Mouse (Mus musculus): ENCODE results near the gene Noct. TPM values are rescaled to one million over a fixed set of nuclear protein-coding genes. Genes with fewer than 3 reads are reported as not detected.

Gene Noct
- polyA plus RNA-seq, 1 experiment, result 10.8 TPM

DNA sequence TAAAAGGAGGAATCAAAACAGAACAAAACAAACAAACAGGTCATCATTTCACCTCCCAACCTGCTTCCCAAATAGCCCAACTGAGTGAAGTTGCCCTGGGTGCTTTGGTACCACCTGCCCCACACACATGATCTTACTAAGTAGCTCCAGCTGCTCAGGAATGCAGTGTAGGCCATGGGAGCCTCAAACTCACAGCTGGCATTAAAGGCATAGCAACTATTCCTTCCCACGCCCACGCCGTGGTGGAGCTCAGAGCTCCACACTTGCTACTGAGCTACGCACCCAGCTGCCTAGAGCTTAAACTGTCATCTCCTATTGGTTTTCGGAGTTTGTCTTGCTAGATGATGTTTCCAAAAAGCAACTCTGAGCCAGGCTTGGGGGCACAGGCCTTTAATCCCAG, 5.0 kb upstream of the Noct start:
- H3K79me3 ChIP-seq (ENCODE audit: low read depth), result no peaks in the 10 kb centered on the region

DNA sequence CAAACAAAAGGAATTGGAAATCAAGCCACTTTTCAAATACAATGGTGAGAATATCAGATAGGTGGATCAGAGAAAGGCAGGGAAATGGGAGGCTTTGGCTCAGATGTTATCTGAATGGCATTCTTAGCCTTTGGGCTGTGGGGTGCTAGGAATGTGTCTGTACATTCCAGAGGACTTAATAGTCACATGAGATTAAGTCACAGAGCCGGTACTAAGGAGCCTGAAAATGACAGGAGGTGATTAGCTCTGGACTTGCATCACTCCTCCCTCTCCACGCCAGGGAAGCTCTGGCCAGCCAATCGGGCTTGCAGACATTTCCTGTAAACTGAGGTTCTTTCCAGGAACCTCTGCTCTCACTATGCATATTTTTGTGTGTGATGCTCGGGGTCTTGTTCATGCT, 3.4 kb upstream of the Noct start:
- peaks cover 11% of the 10 kb centered on the region for H3K79me2 ChIP-seq (ENCODE audit: control insufficient read depth, insufficient read depth)
- H3K27me3 ChIP-seq (ENCODE audit: control insufficient read depth, insufficient read depth, insufficient read length), result no peaks in the 10 kb centered on the region
- no peak overlapping the region for H3ac ChIP-seq (ENCODE audit: control insufficient read depth, insufficient read length, low read depth)
- H3K79me3 ChIP-seq (ENCODE audit: low read depth), result peaks cover 7% of the 10 kb centered on the region
- H3K36me3 ChIP-seq (ENCODE audit: control insufficient read depth, insufficient read depth), result no peaks in the 10 kb centered on the region
- TF ChIP-seq USF1 (IDR thresholded peaks at IDR 0.05; ENCODE audit: low read depth), result peak; percentile 52
- TF ChIP-seq MAX (IDR thresholded peaks at IDR 0.05), result no peak
- peak; percentile 67 for TF ChIP-seq CEBPB (IDR thresholded peaks at IDR 0.05; ENCODE audit: low read depth)
- TF ChIP-seq CTCF (IDR thresholded peaks at IDR 0.05; ENCODE audit: control insufficient read depth, insufficient read depth, insufficient read length), result no peak
- no peak for TF ChIP-seq MYOG (IDR thresholded peaks at IDR 0.05; ENCODE audit: control insufficient read depth, extremely low read depth, insufficient read length)
- TF ChIP-seq FOSL1 (IDR thresholded peaks at IDR 0.05; ENCODE audit: insufficient read depth, low read length, poor library complexity, severe bottlenecking), result no peak
- peak; percentile 28 for TF ChIP-seq MYOD1 (IDR thresholded peaks at IDR 0.05; ENCODE audit: control insufficient read depth, insufficient read length, low read depth)
- no peak overlapping the region for H3K4me3 ChIP-seq (ENCODE audit: insufficient read depth, poor library complexity, severe bottlenecking)

More for the DNA sequence above, 5.0 kb upstream of the Noct start:
- no peaks in the 10 kb centered on the region for H3K27me3 ChIP-seq (ENCODE audit: control insufficient read depth, insufficient read depth, insufficient read length)
- H3K4me3 ChIP-seq (ENCODE audit: insufficient read depth, poor library complexity, severe bottlenecking), result no peak overlapping the region
- H3K36me3 ChIP-seq (ENCODE audit: control insufficient read depth, insufficient read depth), result no peaks in the 10 kb centered on the region
- H3ac ChIP-seq (ENCODE audit: control insufficient read depth, insufficient read length, low read depth), result no peak overlapping the region
- H3K79me2 ChIP-seq (ENCODE audit: control insufficient read depth, insufficient read depth), result no peaks in the 10 kb centered on the region
- TF ChIP-seq MAX (IDR thresholded peaks at IDR 0.05) (no peak), MYOD1 (IDR thresholded peaks at IDR 0.05; ENCODE audit: control insufficient read depth, insufficient read length, low read depth) (no peak), FOSL1 (IDR thresholded peaks at IDR 0.05; ENCODE audit: insufficient read depth, low read length, poor library complexity, severe bottlenecking) (no peak), MYOG (IDR thresholded peaks at IDR 0.05; ENCODE audit: control insufficient read depth, extremely low read depth, insufficient read length) (no peak), CEBPB (IDR thresholded peaks at IDR 0.05; ENCODE audit: low read depth) (no peak), CTCF (IDR thresholded peaks at IDR 0.05; ENCODE audit: control insufficient read depth, insufficient read depth, insufficient read length) (no peak), USF1 (IDR thresholded peaks at IDR 0.05; ENCODE audit: low read depth) (no peak)

DNA sequence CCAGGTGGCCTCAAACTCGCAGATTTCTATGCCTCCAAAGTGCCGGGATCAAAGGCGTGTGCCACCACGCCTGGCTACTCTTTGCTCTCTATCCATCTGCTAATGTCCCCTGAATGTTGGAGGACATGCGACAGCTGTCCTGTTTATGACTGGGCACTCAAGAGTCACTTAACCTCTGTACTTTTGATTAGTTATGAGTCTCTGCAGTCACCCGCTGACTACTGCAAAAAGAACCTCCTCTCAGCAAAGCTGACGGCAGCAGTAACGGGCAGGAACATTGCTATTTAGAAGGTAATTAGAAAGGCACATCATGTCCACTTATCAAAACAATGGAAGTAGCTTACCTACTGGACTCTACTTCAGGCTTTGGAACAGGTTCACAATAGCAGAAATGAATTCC, 2.4 kb upstream of the Noct start:
- Histone ChIP-seq H3K36me3 (ENCODE audit: control insufficient read depth, insufficient read depth) (no peaks in the 10 kb centered on the region), H3ac (ENCODE audit: control insufficient read depth, insufficient read length, low read depth) (no peak overlapping the region), H3K79me2 (ENCODE audit: control insufficient read depth, insufficient read depth) (peaks cover 21% of the 10 kb centered on the region), H3K4me3 (ENCODE audit: insufficient read depth, poor library complexity, severe bottlenecking) (no peak overlapping the region), H3K27me3 (ENCODE audit: control insufficient read depth, insufficient read depth, insufficient read length) (no peaks in the 10 kb centered on the region), H3K79me3 (ENCODE audit: low read depth) (peaks cover 17% of the 10 kb centered on the region)
- TF ChIP-seq FOSL1 (IDR thresholded peaks at IDR 0.05; ENCODE audit: insufficient read depth, low read length, poor library complexity, severe bottlenecking) (no peak), MAX (IDR thresholded peaks at IDR 0.05) (no peak)

DNA sequence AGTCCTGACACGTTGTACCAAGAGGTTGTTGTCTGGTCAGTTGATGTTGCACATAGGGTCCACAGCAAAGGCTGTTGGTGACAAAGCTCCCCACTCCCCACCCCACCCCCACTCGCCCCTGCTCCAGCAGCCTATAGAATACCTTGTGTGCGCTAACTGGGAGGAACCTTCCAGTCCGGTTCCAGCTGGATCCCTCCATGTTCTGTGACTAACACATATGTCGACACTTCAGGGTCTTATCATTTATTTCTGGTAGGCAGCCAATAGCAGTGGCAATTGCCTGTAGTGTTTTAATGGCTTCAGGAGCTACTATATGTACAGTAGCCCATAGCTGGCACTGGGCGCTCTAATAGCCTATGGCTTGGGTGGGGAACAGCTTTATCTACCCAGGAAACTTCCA, 1.9 kb upstream of the Noct start:
- no peak overlapping the region for H3K4me3 ChIP-seq (ENCODE audit: insufficient read depth, poor library complexity, severe bottlenecking)
- no peak overlapping the region for H3ac ChIP-seq (ENCODE audit: control insufficient read depth, insufficient read length, low read depth)
- TF ChIP-seq MYOG (IDR thresholded peaks at IDR 0.05; ENCODE audit: control insufficient read depth, extremely low read depth, insufficient read length) (no peak), CEBPB (IDR thresholded peaks at IDR 0.05; ENCODE audit: low read depth) (no peak), CTCF (IDR thresholded peaks at IDR 0.05; ENCODE audit: control insufficient read depth, insufficient read depth, insufficient read length) (no peak), FOSL1 (IDR thresholded peaks at IDR 0.05; ENCODE audit: insufficient read depth, low read length, poor library complexity, severe bottlenecking) (no peak), USF1 (IDR thresholded peaks at IDR 0.05; ENCODE audit: low read depth) (no peak), MYOD1 (IDR thresholded peaks at IDR 0.05; ENCODE audit: control insufficient read depth, insufficient read length, low read depth) (no peak), MAX (IDR thresholded peaks at IDR 0.05) (no peak)
- no peaks in the 10 kb centered on the region for H3K27me3 ChIP-seq (ENCODE audit: control insufficient read depth, insufficient read depth, insufficient read length)
- H3K79me2 ChIP-seq (ENCODE audit: control insufficient read depth, insufficient read depth), result peaks cover 26% of the 10 kb centered on the region
- peaks cover under 1% of the 10 kb centered on the region for H3K36me3 ChIP-seq (ENCODE audit: control insufficient read depth, insufficient read depth)
- H3K79me3 ChIP-seq (ENCODE audit: low read depth), result peaks cover 20% of the 10 kb centered on the region

DNA sequence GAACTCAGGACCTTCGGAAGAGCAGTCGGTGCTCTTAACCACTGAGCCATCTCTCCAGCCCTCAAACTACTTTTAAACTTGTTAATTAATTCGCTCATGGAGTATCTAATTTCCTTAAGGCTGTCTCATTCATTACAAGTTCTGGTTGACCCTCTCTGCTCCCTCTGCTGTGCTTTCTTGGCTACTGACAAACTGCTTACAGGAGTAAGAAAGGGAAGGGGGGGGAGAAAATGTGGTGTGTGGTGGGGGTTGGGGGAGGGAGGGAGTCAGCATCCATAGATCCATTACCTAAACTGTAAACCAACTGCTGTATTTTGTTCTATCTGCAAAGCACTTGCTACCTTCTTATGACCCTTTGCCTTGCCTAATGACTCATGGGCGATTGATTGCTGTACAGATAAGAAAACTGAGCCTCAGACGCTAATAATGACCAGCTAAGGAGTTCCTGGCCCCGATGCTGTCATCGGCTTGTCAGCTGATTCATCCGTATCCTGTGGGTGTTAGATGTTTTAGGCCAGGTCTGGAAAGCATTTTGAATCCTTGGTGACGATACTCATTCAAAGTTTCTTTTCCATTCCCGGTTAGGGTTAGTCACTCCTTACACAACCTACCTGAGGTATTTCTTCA, 1.3 kb upstream of the Noct start:
- H3K4me3 ChIP-seq (ENCODE audit: insufficient read depth, poor library complexity, severe bottlenecking), result no peak overlapping the region
- no peak for TF ChIP-seq MYOG (IDR thresholded peaks at IDR 0.05; ENCODE audit: control insufficient read depth, extremely low read depth, insufficient read length)
- TF ChIP-seq FOSL1 (IDR thresholded peaks at IDR 0.05; ENCODE audit: insufficient read depth, low read length, poor library complexity, severe bottlenecking), result no peak
- peak; percentile 5 for TF ChIP-seq CEBPB (IDR thresholded peaks at IDR 0.05; ENCODE audit: low read depth)
- peaks cover 32% of the 10 kb centered on the region for H3K79me2 ChIP-seq (ENCODE audit: control insufficient read depth, insufficient read depth)
- peaks cover 25% of the 10 kb centered on the region for H3K79me3 ChIP-seq (ENCODE audit: low read depth)
- H3K36me3 ChIP-seq (ENCODE audit: control insufficient read depth, insufficient read depth), result peaks cover 5% of the 10 kb centered on the region
- H3ac ChIP-seq (ENCODE audit: control insufficient read depth, insufficient read length, low read depth), result no peak overlapping the region
- H3K27me3 ChIP-seq (ENCODE audit: control insufficient read depth, insufficient read depth, insufficient read length), result no peaks in the 10 kb centered on the region

GRCm38 (mm10) chr3:51223556-51223955, 691 bp upstream of the Noct start:
- H3K27me3 ChIP-seq (ENCODE audit: control insufficient read depth, insufficient read depth, insufficient read length), result no peaks in the 10 kb centered on the region
- H3K79me3 ChIP-seq (ENCODE audit: low read depth), result peaks cover 31% of the 10 kb centered on the region
- H3K79me2 ChIP-seq (ENCODE audit: control insufficient read depth, insufficient read depth), result peaks cover 39% of the 10 kb centered on the region
- no peak overlapping the region for H3K4me3 ChIP-seq (ENCODE audit: insufficient read depth, poor library complexity, severe bottlenecking)
- TF ChIP-seq MYOD1 (IDR thresholded peaks at IDR 0.05; ENCODE audit: control insufficient read depth, insufficient read length, low read depth) (no peak), FOSL1 (IDR thresholded peaks at IDR 0.05; ENCODE audit: insufficient read depth, low read length, poor library complexity, severe bottlenecking) (no peak), CTCF (IDR thresholded peaks at IDR 0.05; ENCODE audit: control insufficient read depth, insufficient read depth, insufficient read length) (no peak), MAX (IDR thresholded peaks at IDR 0.05) (no peak), USF1 (IDR thresholded peaks at IDR 0.05; ENCODE audit: low read depth) (no peak), CEBPB (IDR thresholded peaks at IDR 0.05; ENCODE audit: low read depth) (no peak), MYOG (IDR thresholded peaks at IDR 0.05; ENCODE audit: control insufficient read depth, extremely low read depth, insufficient read length) (no peak)
- H3K36me3 ChIP-seq (ENCODE audit: control insufficient read depth, insufficient read depth), result peaks cover 8% of the 10 kb centered on the region
- no peak overlapping the region for H3ac ChIP-seq (ENCODE audit: control insufficient read depth, insufficient read length, low read depth)
